Mouse (Mus musculus): ENCODE results near the gene Tent4b.

GRCm38 (mm10) chr8:88184914-88185313 is 14.1 kb upstream of the Tent4b start:
- no peak for TF ChIP-seq ZNF384 (IDR thresholded peaks at IDR 0.05; ENCODE audit: low read depth, low read length)
- no peak for TF ChIP-seq HCFC1 (IDR thresholded peaks at IDR 0.05; ENCODE audit: borderline replicate concordance, insufficient read depth, low read length)

All from ES-E14 (cell line).